Mouse (Mus musculus): ENCODE results near the gene Prkci. TPM values are rescaled to one million over a fixed set of nuclear protein-coding genes. Genes with fewer than 3 reads are reported as not detected.

Prkci gene
- polyA plus RNA-seq (2016; fragmentation: Nextera tagmentation; extraction: Ambion mirVana), result 43.5 TPM in 2 replicates

DNA sequence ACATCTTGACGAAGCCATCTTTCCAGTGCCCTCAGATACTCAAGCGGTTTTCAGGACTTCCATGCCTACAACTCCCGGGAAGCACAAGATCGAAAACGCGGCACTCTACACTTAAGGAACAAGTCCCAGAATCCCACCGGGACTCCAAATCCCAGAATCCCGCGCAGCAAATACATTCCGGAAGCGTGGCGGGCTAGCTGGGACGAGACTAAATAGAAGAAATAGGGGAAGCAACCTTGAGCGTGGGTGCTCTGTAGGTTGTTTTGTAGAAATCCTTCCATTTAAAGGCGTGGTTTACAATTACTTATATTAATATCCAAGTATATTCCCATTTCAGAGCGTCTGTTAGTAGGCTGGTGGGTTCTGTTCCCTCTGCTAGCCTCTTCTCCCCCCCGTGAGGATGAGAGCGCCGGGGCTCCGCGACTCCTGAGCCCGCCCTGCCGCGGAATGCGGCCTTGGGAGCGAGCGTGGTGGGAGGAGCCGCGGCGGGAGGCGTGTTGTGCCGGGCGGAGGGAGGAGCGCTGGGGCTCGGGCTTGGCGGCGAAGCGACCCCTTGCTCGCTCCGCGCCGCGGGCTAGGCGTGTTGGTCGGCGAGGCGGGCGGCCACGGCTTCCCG is at the start of gene Prkci:
Gene Prkci, plus strand, starts transcription at position 465 of the 616 bp plus-strand sequence.
- no peaks in the 10 kb centered on the region for H3K9me3 ChIP-seq
- WGBS, result under 1% methylated on average over 50 of the region's 50 CpGs
- no peaks in the 10 kb centered on the region for H3K27me3 ChIP-seq (replicated peaks; ENCODE audit: low read depth, poor library complexity, severe bottlenecking)
- H3K36me3 ChIP-seq (replicated peaks), result no peaks in the 10 kb centered on the region
- H3K4me3 ChIP-seq, result peak within 1 kb of the TSS; percentile 92
- peak; percentile 96 for DNase-seq (ENCODE audit: low spot score)
- H3K4me1 ChIP-seq, result peaks cover 40% of the 10 kb centered on the region
- H3K27ac ChIP-seq (replicated peaks), result peak within 1 kb of the TSS; percentile 95

- no peaks in the 10 kb centered on the region for H3K9me3 ChIP-seq
- no peak overlapping the region for H3K27ac ChIP-seq (replicated peaks)
- H3K27me3 ChIP-seq (replicated peaks; ENCODE audit: low read depth, poor library complexity, severe bottlenecking), result no peaks in the 10 kb centered on the region
- H3K36me3 ChIP-seq (replicated peaks), result peaks cover 81% of the 10 kb centered on the region
- no peak overlapping the region for H3K4me3 ChIP-seq
- 90% methylated on average over 3 of the region's 3 CpGs for WGBS
- H3K4me1 ChIP-seq, result no peaks in the 10 kb centered on the region
- no peak for DNase-seq (ENCODE audit: low spot score)
These were observed 43.9 kb upstream of the Prkci start for GRCm38 (mm10) chr3:30951652-30952051.

DNA sequence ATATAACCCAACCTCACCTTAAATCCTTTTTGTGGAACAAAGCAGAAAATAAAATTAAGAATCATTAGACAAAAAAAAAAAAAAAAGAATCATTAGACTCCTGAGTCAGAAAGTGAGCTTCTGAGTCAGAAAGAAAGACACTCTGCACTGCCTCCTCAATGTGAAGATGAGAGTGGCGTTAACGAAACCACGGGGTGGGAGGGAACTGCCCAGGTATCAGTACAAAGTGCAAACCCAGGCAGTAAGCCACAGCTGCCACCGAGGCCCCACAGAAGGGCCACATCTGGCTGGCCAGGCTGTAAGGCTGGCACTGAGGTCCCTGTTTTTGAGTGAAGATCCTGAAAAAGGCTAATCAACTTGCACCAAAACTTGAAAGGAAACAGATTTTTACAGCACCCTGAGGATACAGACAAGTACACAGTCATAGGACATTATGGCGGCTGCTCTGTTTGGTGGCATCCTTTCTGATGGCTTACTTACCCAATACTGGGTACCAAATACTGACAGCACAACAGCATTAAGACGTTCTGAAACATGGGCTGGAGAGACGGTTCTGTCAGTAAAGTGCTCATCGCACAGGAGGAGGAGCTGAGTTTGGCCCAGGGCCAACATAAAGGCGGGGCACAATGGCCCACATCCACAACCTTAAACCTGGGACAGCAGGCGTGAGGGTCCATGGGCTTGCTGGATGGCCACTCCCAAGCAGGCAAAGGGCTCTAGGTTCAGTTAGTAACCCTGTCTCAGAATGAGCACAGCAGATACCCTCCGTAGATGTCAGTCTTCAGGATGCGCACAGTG is 43.1 kb upstream of the Prkci start:
- Histone ChIP-seq H3K9me3 (no peaks in the 10 kb centered on the region), H3K36me3 (replicated peaks) (peaks cover 82% of the 10 kb centered on the region), H3K4me1 (no peaks in the 10 kb centered on the region), H3K27me3 (replicated peaks; ENCODE audit: low read depth, poor library complexity, severe bottlenecking) (no peaks in the 10 kb centered on the region), H3K4me3 (no peak overlapping the region), H3K27ac (replicated peaks) (no peak overlapping the region)
- DNase-seq (ENCODE audit: low spot score), result no peak
- WGBS, result 90% methylated on average over 12 of the region's 12 CpGs

- DNase-seq (ENCODE audit: low spot score), result no peak
- H3K9me3 ChIP-seq, result no peaks in the 10 kb centered on the region
- H3K4me3 ChIP-seq, result no peak overlapping the region
- H3K36me3 ChIP-seq (replicated peaks), result peaks cover 92% of the 10 kb centered on the region
- no peak overlapping the region for H3K27ac ChIP-seq (replicated peaks)
- 94% methylated on average over 6 of the region's 6 CpGs for WGBS
- peaks cover 10% of the 10 kb centered on the region; the same call in 1 of the 2 replicates for H3K4me1 ChIP-seq
- H3K27me3 ChIP-seq (replicated peaks; ENCODE audit: low read depth, poor library complexity, severe bottlenecking), result no peaks in the 10 kb centered on the region
These were observed 39.2 kb upstream of the Prkci start for GRCm38 (mm10) chr3:30956327-30956726.

DNA sequence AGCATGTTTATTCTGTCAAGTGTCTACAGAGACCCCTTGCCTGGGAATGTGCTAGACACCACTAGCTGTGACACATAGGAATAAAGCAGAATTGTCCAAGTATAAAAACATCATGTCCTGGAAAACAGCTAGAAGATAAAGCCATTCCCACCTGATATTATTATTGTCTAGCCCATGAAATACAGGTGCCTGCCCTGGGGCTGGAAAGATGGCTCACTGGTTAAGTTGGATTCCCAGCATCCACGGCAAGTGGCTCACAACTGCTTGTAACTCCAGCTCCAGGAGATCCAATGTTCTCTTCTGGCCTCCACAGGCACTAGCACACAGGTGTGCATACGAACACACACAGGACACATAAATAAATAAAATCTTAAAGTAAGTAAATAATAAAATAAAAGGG is 36.8 kb upstream of the Prkci start:
- whole genome bisulfite sequencing, result 76% methylated on average over 2 of the region's 2 CpGs
- H3K36me3 ChIP-seq (replicated peaks), result peaks cover 98% of the 10 kb centered on the region
- no peaks in the 10 kb centered on the region for H3K27me3 ChIP-seq (replicated peaks; ENCODE audit: low read depth, poor library complexity, severe bottlenecking)
- no peak overlapping the region for H3K27ac ChIP-seq (replicated peaks)
- H3K4me1 ChIP-seq, result peaks cover 10% of the 10 kb centered on the region; the same call in 1 of the 2 replicates
- H3K4me3 ChIP-seq, result no peak overlapping the region
- H3K9me3 ChIP-seq, result peaks cover 4% of the 10 kb centered on the region; the same call in 1 of the 2 replicates
- DNase-seq (ENCODE audit: low spot score), result no peak

GRCm38 (mm10) chr3:30959868-30960831 is 35.4 kb upstream of the Prkci start:
- WGBS, result 77% methylated on average over 7 of the region's 7 CpGs
- no peaks in the 10 kb centered on the region for H3K27me3 ChIP-seq (replicated peaks; ENCODE audit: low read depth, poor library complexity, severe bottlenecking)
- DNase-seq (ENCODE audit: low spot score), result no peak

GRCm38 (mm10) chr3:30963100-30963499 is 32.4 kb upstream of the Prkci start:
- no peak overlapping the region for H3K27ac ChIP-seq (replicated peaks)
- no peaks in the 10 kb centered on the region for H3K27me3 ChIP-seq (replicated peaks; ENCODE audit: low read depth, poor library complexity, severe bottlenecking)
- peaks cover 15% of the 10 kb centered on the region for H3K4me1 ChIP-seq
- peaks cover 82% of the 10 kb centered on the region for H3K36me3 ChIP-seq (replicated peaks)
- no peak overlapping the region for H3K4me3 ChIP-seq
- 90% methylated on average over 4 of the region's 4 CpGs for WGBS
- peaks cover 4% of the 10 kb centered on the region; the same call in 1 of the 2 replicates for H3K9me3 ChIP-seq
- no peak for DNase-seq (ENCODE audit: low spot score)

More at GRCm38 (mm10) chr3:30959868-30960831, 35.4 kb upstream of the Prkci start:
- peaks cover 10% of the 10 kb centered on the region; the same call in 1 of the 2 replicates for H3K4me1 ChIP-seq
- H3K9me3 ChIP-seq, result peaks cover 4% of the 10 kb centered on the region; the same call in 1 of the 2 replicates
- H3K4me3 ChIP-seq, result no peak overlapping the region
- no peak overlapping the region for H3K27ac ChIP-seq (replicated peaks)
- H3K36me3 ChIP-seq (replicated peaks), result peaks cover 98% of the 10 kb centered on the region

DNA sequence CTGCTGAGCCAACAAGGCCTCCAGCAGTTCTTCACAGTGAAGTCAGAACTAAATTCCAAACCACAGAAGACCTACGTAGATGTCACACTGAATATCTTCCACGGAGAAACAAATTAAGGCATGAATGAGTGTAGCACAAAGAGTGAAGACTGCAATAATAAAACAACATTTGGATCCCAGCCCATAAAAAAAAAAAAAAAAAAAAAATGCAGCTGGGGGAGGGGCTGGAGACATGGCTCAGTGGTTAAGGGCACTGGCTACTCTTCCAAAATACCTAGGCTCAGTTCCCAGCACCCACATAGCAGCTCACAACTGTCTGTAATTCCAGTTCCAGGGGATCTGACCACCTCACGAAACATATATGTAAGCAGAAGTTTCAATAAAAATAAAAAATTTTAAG is 31.3 kb upstream of the Prkci start:
- H3K27me3 ChIP-seq (replicated peaks; ENCODE audit: low read depth, poor library complexity, severe bottlenecking), result no peaks in the 10 kb centered on the region
- WGBS, result 90% methylated on average over 3 of the region's 3 CpGs

GRCm38 (mm10) chr3:30965644-30966043 is 29.9 kb upstream of the Prkci start:
- 95% methylated on average over 13 of the region's 13 CpGs for WGBS

More for the DNA sequence above, 31.3 kb upstream of the Prkci start:
- H3K27ac ChIP-seq (replicated peaks), result no peak overlapping the region
- H3K36me3 ChIP-seq (replicated peaks), result peaks cover 71% of the 10 kb centered on the region
- H3K4me3 ChIP-seq, result no peak overlapping the region
- peaks cover 4% of the 10 kb centered on the region; the same call in 1 of the 2 replicates for H3K9me3 ChIP-seq
- DNase-seq (ENCODE audit: low spot score), result no peak
- peaks cover 21% of the 10 kb centered on the region for H3K4me1 ChIP-seq

GRCm38 (mm10) chr3:30968531-30969092 is 26.9 kb upstream of the Prkci start:
- peak overlapping the region; percentile 86 for H3K4me3 ChIP-seq
- peak overlapping the region; percentile 95 for H3K27ac ChIP-seq (replicated peaks)
- peaks cover 29% of the 10 kb centered on the region for H3K36me3 ChIP-seq (replicated peaks)
- no peaks in the 10 kb centered on the region for H3K27me3 ChIP-seq (replicated peaks; ENCODE audit: low read depth, poor library complexity, severe bottlenecking)
- peaks cover 29% of the 10 kb centered on the region for H3K4me1 ChIP-seq
- peak; percentile 73 for DNase-seq (ENCODE audit: low spot score)
- H3K9me3 ChIP-seq, result no peaks in the 10 kb centered on the region
- under 1% methylated on average over 54 of the region's 54 CpGs for WGBS

More at GRCm38 (mm10) chr3:30965644-30966043, 29.9 kb upstream of the Prkci start:
- Histone ChIP-seq H3K27me3 (replicated peaks; ENCODE audit: low read depth, poor library complexity, severe bottlenecking) (no peaks in the 10 kb centered on the region), H3K9me3 (peaks cover 4% of the 10 kb centered on the region; the same call in 1 of the 2 replicates), H3K27ac (replicated peaks) (no peak overlapping the region), H3K4me3 (no peak overlapping the region), H3K4me1 (peaks cover 21% of the 10 kb centered on the region), H3K36me3 (replicated peaks) (peaks cover 57% of the 10 kb centered on the region)
- DNase-seq (ENCODE audit: low spot score), result no peak

DNA sequence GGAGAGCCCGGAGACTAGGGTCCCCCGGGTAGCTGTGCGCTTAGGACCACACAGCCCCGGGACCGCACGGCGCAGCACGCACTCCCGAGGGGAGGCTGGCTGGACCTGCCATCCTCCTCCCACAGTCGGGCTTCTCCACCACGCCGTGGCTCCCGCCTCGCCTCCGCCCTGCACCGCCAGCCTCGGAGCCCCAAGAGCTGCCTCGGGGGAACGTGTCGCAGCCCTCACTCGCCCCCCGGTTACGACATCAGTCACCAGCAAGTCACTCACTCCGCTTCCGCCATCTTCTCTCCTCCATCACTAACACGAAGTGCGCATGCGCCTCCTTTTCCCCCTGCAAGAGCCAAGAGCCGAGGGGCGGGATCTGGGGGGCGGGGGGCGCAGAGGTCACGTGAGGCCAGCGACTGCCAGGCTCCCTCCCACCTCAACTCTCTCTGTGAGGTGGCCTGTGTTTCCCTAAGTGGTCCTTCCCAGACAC is 26.4 kb upstream of the Prkci start, which contains the start of gene Phc3:
Gene Phc3, minus strand, starts transcription at position 312 of the 478 bp plus-strand sequence.
- under 1% methylated on average over 34 of the region's 34 CpGs for WGBS
- peak; percentile 99 for DNase-seq (ENCODE audit: low spot score)
- Histone ChIP-seq H3K27me3 (replicated peaks; ENCODE audit: low read depth, poor library complexity, severe bottlenecking) (no peaks in the 10 kb centered on the region), H3K9me3 (no peaks in the 10 kb centered on the region), H3K4me3 (peak within 1 kb of the TSS; percentile 86), H3K4me1 (peaks cover 29% of the 10 kb centered on the region), H3K36me3 (replicated peaks) (peaks cover 24% of the 10 kb centered on the region), H3K27ac (replicated peaks) (peak within 1 kb of the TSS; percentile 95)

Data from embryonic facial prominence, embryonic 10.5 days (tissue).